Mouse (Mus musculus) neural tube, embryonic 11.5 days (tissue): ENCODE measurements around the gene Trim60. TPM values are rescaled to one million over a fixed set of nuclear protein-coding genes. Genes with fewer than 3 reads are reported as not detected.

Experiments
- polyA plus RNA-seq: library from polyadenylated mRNA; unstranded; fragments of >200 nt; fragmentation: Nextera tagmentation; extraction: Ambion mirVana; gene quantifications from 2 replicates; pipeline ENCODE4 v1.2.1, GENCODE M21; 2014

Gene Trim60
- polyA plus RNA-seq, 1 experiment from 2014 or later = not detected

Other genes with a start within 250 kb of the Trim60 start
- gene Klhl2, start 168.6 kb downstream of the Trim60 start, polyA plus RNA-seq = 20.0 and 20.2 TPM in 2 replicates
- 19.4 and 21.8 TPM in 2 replicates for gene Tmem192, start 71.4 kb downstream of the Trim60 start, polyA plus RNA-seq
- gene Trim75, start 30.8 kb downstream of the Trim60 start, polyA plus RNA-seq = not detected in 2 replicates
- gene Trim61, start 61 bp downstream of the Trim60 start, polyA plus RNA-seq = 0.15 TPM in 1 of 2 replicates, not detected in the other
- 9.3 and 10.3 TPM in 2 replicates for gene Apela, start 18.8 kb upstream of the Trim60 start, polyA plus RNA-seq
- gene Gm10663, start 56.4 kb upstream of the Trim60 start, polyA plus RNA-seq = not detected in 2 replicates
- gene BC030870, start 111.0 kb upstream of the Trim60 start, polyA plus RNA-seq = not detected in 2 replicates